Mouse (Mus musculus) heart, adult 2 months (tissue): ENCODE data around the gene Etv1. TPM values are rescaled to one million over a fixed set of nuclear protein-coding genes. Genes with fewer than 3 reads are reported as not detected.

ENCODE experiments used
- DNase-seq, 2 experiments: peaks; one replicate each; pipeline ENCODE4 v3.0.0; 2021
- H3K27ac ChIP-seq: fragments of 200-600 bp; 2 replicates; pipeline ENCODE4 v1.8.1; 2022
- H3K27me3 ChIP-seq: fragments of 200-500 bp; 2 replicates; pipeline ENCODE4 v1.6.1; 2012; ENCODE audit warnings: mild to moderate bottlenecking, low read length, inconsistent platforms, mixed read lengths; ENCODE audit not compliant: control insufficient read depth, insufficient read depth
- H3K36me3 ChIP-seq: fragments of 200-500 bp; 2 replicates; pipeline ENCODE4 v1.6.1; 2012; ENCODE audit warnings: low read length, inconsistent platforms; ENCODE audit not compliant: control insufficient read depth, insufficient read depth
- H3K4me1 ChIP-seq: fragments of 200-500 bp; 2 replicates; pipeline ENCODE4 v1.6.1; 2011; ENCODE audit warnings: low read length; ENCODE audit not compliant: control insufficient read depth, insufficient read depth
- H3K4me3 ChIP-seq: fragments of 200-600 bp; 2 replicates; pipeline ENCODE4 v1.8.1; 2022
- H3K79me2 ChIP-seq: fragments of 200-500 bp; replicated peaks from 2 replicates; pipeline ENCODE4 v1.6.1; 2012; ENCODE audit warnings: mild to moderate bottlenecking, inconsistent platforms, low read length, moderate library complexity, mixed read lengths; ENCODE audit not compliant: control insufficient read depth, insufficient read depth
- H3K9ac ChIP-seq: fragments of 200-500 bp; 2 replicates; pipeline ENCODE4 v1.6.1; 2012; ENCODE audit warnings: low read depth, mild to moderate bottlenecking, control low read depth, inconsistent platforms, low read length, mixed read lengths
- CTCF ChIP-seq: fragments of 200-600 bp; IDR thresholded peaks from 2 replicates; pipeline ENCODE4 v1.8.1; 2022; ENCODE audit warnings: antibody characterized with exemption, mild to moderate bottlenecking, moderate library complexity
- EP300 ChIP-seq: fragments of 200-500 bp; IDR thresholded peaks from 2 replicates; pipeline ENCODE4 v1.6.1; 2011; ENCODE audit warnings: low read depth, low read length, control low read depth; ENCODE audit not compliant: insufficient read depth
- POLR2A ChIP-seq: fragments of 200-500 bp; IDR thresholded peaks from 2 replicates; pipeline ENCODE4 v1.6.1; 2011; ENCODE audit warnings: mild to moderate bottlenecking, low read depth, low read length, control low read depth; ENCODE audit not compliant: insufficient read depth
- WGBS: fragments of 180-500 bp; shearing (Covaris S2); methylation state at CpG from one replicate; pipeline ENCODE4 v1.1.7; 2018; 5-methylcytosine and 5-hydroxymethylcytosine counted together
- intact Hi-C: fragments of 180-260 bp; cut with DNase I; formaldehyde crosslinking; loops from one replicate; pipeline ENCODE4 v1.15.1; 2025
- polyA plus RNA-seq: library from polyadenylated mRNA; depleted of rRNA; stranded (reverse); fragments of >200 nt; gene quantifications from 2 replicates; pipeline ENCODE4 v1.2.3, GENCODE M21; 2012
- total RNA-seq, 2 experiments: library from RNA; stranded (reverse); gene quantifications; 2 replicates each; pipeline ENCODE4 v1.2.3; 2021

Gene Etv1
- total and polyA plus RNA-seq, 3 experiments: 6.5 to 9.5 (median 7.8) TPM

GRCm38 (mm10) chr12:38863982-38864828, 85.0 kb downstream of the Etv1 start:
- intact Hi-C loops: no loop called here
- TF ChIP-seq EP300: no peak
- TF ChIP-seq CTCF: no peak
- no peak for TF ChIP-seq POLR2A
- Histone ChIP-seq H3K27me3 (no peaks in the 10 kb centered on the region), H3K79me2 (no peaks in the 10 kb centered on the region), H3K4me3 (no peak overlapping the region), H3K27ac (no peak overlapping the region), H3K4me1 (no peaks in the 10 kb centered on the region), H3K9ac (no peak overlapping the region), H3K36me3 (no peaks in the 10 kb centered on the region)
- WGBS: 41% methylated on average over 3 of the region's 3 CpGs
- no peak for DNase-seq

- DNase-seq: no peak
- TF ChIP-seq CTCF (no peak), POLR2A (no peak), EP300 (no peak)
- Histone ChIP-seq H3K27ac (no peak overlapping the region), H3K27me3 (no peaks in the 10 kb centered on the region), H3K4me3 (no peak overlapping the region), H3K36me3 (no peaks in the 10 kb centered on the region), H3K9ac (no peak overlapping the region), H3K4me1 (no peaks in the 10 kb centered on the region; the same call in 1 of the 2 replicates), H3K79me2 (no peaks in the 10 kb centered on the region)
- intact Hi-C loops: no loop called here
Measured at GRCm38 (mm10) chr12:38874470-38874995, 95.4 kb downstream of the Etv1 start.

DNA sequence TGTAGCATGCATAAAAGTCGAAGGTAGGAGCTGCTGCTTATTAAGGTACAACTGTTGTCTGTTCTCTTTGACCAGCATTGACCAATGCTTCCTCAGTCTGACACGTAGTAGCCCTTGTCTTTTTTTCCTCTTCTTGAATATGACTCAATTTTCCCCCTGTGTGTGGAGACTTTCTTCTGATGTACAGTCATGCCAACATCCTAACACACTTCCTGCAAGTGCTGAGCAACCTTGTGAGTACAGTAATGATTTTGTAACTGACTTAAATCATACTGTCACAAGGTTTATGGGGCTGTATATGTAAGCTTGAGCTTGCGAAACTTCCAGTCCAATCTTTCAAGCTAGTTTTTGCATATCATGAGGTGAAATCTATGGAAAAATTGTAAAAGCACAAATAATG, 125.3 kb downstream of the Etv1 start:
- 73% methylated on average over 3 of the region's 3 CpGs for WGBS
- intact Hi-C loops: no loop called here
- no peaks in the 10 kb centered on the region for H3K36me3 ChIP-seq
- H3K4me1 ChIP-seq: peaks cover 3% of the 10 kb centered on the region; the same call in 1 of the 2 replicates
- no peak for DNase-seq
- no peak overlapping the region for H3K9ac ChIP-seq
- no peak overlapping the region for H3K4me3 ChIP-seq
- H3K27ac ChIP-seq: no peak overlapping the region
- TF ChIP-seq CTCF (no peak), EP300 (no peak), POLR2A (no peak)
- H3K79me2 ChIP-seq: no peaks in the 10 kb centered on the region
- no peaks in the 10 kb centered on the region for H3K27me3 ChIP-seq

- no peak for DNase-seq
- TF ChIP-seq EP300 (no peak), CTCF (no peak), POLR2A (no peak)
- Histone ChIP-seq H3K27me3 (no peaks in the 10 kb centered on the region), H3K79me2 (no peaks in the 10 kb centered on the region), H3K27ac (no peak overlapping the region), H3K4me3 (no peak overlapping the region), H3K4me1 (peaks cover 3% of the 10 kb centered on the region; the same call in 1 of the 2 replicates), H3K9ac (no peak overlapping the region), H3K36me3 (no peaks in the 10 kb centered on the region)
- WGBS: 67% methylated on average over 6 of the region's 6 CpGs
- intact Hi-C loops: no loop called here
Measured at GRCm38 (mm10) chr12:38906314-38906713, 127.1 kb downstream of the Etv1 start.

DNA sequence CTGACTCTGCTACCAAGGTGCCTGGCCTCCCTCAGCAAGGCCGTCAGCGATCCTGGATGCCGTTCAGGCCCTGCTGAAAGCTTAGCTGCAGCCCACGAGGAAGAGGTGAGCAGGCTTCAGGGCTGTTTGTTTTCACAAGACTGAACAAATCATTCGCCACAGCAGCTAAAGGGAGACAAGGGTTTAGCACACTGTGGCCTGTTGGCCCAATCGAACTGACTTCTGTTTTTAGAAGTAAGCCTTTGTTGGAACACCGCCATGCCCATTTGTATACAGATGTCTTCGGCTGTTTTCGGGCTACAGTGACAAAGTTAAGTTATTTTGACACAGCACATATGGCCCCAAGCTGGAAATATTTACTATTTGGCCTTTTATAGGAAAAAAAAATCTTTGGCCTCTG, 127.6 kb downstream of the Etv1 start:
- Histone ChIP-seq H3K9ac (no peak overlapping the region), H3K4me3 (no peak overlapping the region), H3K36me3 (no peaks in the 10 kb centered on the region), H3K27ac (no peak overlapping the region), H3K79me2 (no peaks in the 10 kb centered on the region), H3K27me3 (no peaks in the 10 kb centered on the region), H3K4me1 (peaks cover 3% of the 10 kb centered on the region; the same call in 1 of the 2 replicates)
- intact Hi-C loops: no loop called here
- TF ChIP-seq EP300: no peak
- TF ChIP-seq POLR2A: no peak
- TF ChIP-seq CTCF: no peak
- 38% methylated on average over 9 of the region's 9 CpGs for WGBS
- peak; percentile 9 to 24 for DNase-seq

DNA sequence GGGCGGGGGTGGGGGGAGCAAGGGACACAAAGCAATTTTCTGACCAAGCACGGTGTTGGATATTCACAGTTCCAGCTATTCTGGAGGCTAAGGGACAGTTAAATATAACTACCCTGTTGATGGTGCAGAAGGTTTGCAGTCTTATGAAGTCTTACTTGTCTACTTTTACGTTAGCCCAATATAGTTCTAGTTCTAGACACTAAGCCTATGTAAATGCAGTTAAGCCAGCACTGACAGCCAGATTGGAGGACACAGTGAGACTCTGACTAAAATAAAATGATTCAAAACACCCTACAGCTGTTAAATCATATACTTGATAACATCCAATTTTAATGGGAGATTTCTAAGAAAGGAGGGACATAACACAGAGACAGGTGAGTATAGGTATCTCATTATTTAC, 129.8 kb downstream of the Etv1 start:
- Histone ChIP-seq H3K4me1 (peaks cover 3% of the 10 kb centered on the region; the same call in 1 of the 2 replicates), H3K36me3 (no peaks in the 10 kb centered on the region), H3K4me3 (no peak overlapping the region), H3K9ac (no peak overlapping the region), H3K27ac (no peak overlapping the region), H3K79me2 (no peaks in the 10 kb centered on the region), H3K27me3 (no peaks in the 10 kb centered on the region)
- intact Hi-C loops: no loop called here
- no peak for TF ChIP-seq EP300
- no peak for TF ChIP-seq CTCF
- TF ChIP-seq POLR2A: no peak
- no peak for DNase-seq
- WGBS: 94% methylated on average over 3 of the region's 3 CpGs
